Mouse (Mus musculus) liver, embryonic 14.5 days (tissue): ENCODE results near the gene Ergic2.

ENCODE experiments used
- CTCF ChIP-seq: IDR thresholded peaks from 2 replicates; pipeline ENCODE4 v1.5.1; 2016; ENCODE audit warnings: antibody characterized with exemption, low read depth, control low read depth
- EP300 ChIP-seq: IDR thresholded peaks from 2 replicates; pipeline ENCODE4 v1.6.1; 2016; ENCODE audit warnings: antibody characterized with exemption, low read depth

GRCm38 (mm10) chr6:148227542-148227941, 15.4 kb upstream of the Ergic2 start:
- TF ChIP-seq CTCF, result no peak
- no peak for TF ChIP-seq EP300
